Mouse (Mus musculus) neural tube, embryonic 13.5 days (tissue): ENCODE measurements around the gene Stxbp3. TPM values are rescaled to one million over a fixed set of nuclear protein-coding genes. Genes with fewer than 3 reads are reported as not detected.

Experiments
- ATAC-seq: fragments of 200-750 bp; cut with Nextera tagmentation; 2 replicates; pipeline ENCODE4 v1.8.0; 2017; ENCODE audit warnings: low read depth, mild to moderate bottlenecking, moderate TSS enrichment, moderate library complexity
- H3K27ac ChIP-seq: fragments of 300-500 bp; sonication (generic); replicated peaks from 2 replicates; pipeline ENCODE4 v1.5.1; 2015; ENCODE audit warnings: moderate library complexity, mild to moderate bottlenecking, inconsistent platforms
- H3K27me3 ChIP-seq: fragments of 300-500 bp; sonication (generic); 2 replicates; pipeline ENCODE4 v1.6.1; 2015; ENCODE audit warnings: mild to moderate bottlenecking, inconsistent platforms
- H3K36me3 ChIP-seq: fragments of 300-500 bp; sonication (generic); 2 replicates; pipeline ENCODE4 v1.6.1; 2015; ENCODE audit warnings: mild to moderate bottlenecking, inconsistent platforms
- H3K4me1 ChIP-seq: fragments of 300-500 bp; sonication (generic); replicated peaks from 2 replicates; pipeline ENCODE4 v1.6.1; 2015; ENCODE audit warnings: inconsistent platforms
- H3K4me2 ChIP-seq: fragments of 300-500 bp; sonication (generic); 2 replicates; pipeline ENCODE4 v1.6.1; 2015; ENCODE audit warnings: inconsistent platforms, mild to moderate bottlenecking, moderate library complexity
- H3K4me3 ChIP-seq: fragments of 300-500 bp; sonication (generic); 2 replicates; pipeline ENCODE4 v1.5.1; 2015; ENCODE audit warnings: mild to moderate bottlenecking, inconsistent platforms
- H3K9ac ChIP-seq: fragments of 300-500 bp; sonication (generic); 2 replicates; pipeline ENCODE4 v1.6.1; 2015; ENCODE audit warnings: moderate library complexity, mild to moderate bottlenecking, inconsistent platforms
- H3K9me3 ChIP-seq: fragments of 300-500 bp; sonication (generic); 2 replicates; pipeline ENCODE4 v1.6.1; 2016; ENCODE audit warnings: inconsistent platforms
- WGBS: fragments of 180-500 bp; shearing (Covaris S2); methylation state at CpG from one replicate; pipeline ENCODE4 v1.1.7; 2015; 5-methylcytosine and 5-hydroxymethylcytosine counted together
- polyA plus RNA-seq: library from polyadenylated mRNA; unstranded; fragments of >200 nt; fragmentation: Nextera tagmentation; extraction: Ambion mirVana; gene quantifications from 2 replicates; pipeline ENCODE4 v1.2.1, GENCODE M21; 2015

The Stxbp3 gene
- polyA plus RNA-seq, 1 experiment from 2014 or later, result 15.9 TPM

GRCm38 (mm10) chr3:108855371-108855770 is 15.0 kb upstream of the Stxbp3 start:
- Histone ChIP-seq H3K4me1 (peaks cover 37% of the 10 kb centered on the region), H3K4me2 (0 out of 2 replicates have a peak overlapping the region, but pooled peaks have one; percentile 5), H3K36me3 (no peaks in the 10 kb centered on the region), H3K9ac (no peak overlapping the region), H3K4me3 (no peak overlapping the region), H3K27me3 (no peaks in the 10 kb centered on the region), H3K9me3 (no peaks in the 10 kb centered on the region), H3K27ac (peak overlapping the region; percentile 4; the same call in 1 of the 2 replicates)
- ATAC-seq, result no peak
- WGBS, result 54% methylated on average over 12 of the region's 12 CpGs

GRCm38 (mm10) chr3:108853266-108853665 is 12.9 kb upstream of the Stxbp3 start:
- H3K9ac ChIP-seq, result no peak overlapping the region
- no peaks in the 10 kb centered on the region for H3K36me3 ChIP-seq
- WGBS, result 77% methylated on average over 1 of the region's 1 CpGs
- H3K9me3 ChIP-seq, result no peaks in the 10 kb centered on the region
- H3K4me1 ChIP-seq, result peaks cover 34% of the 10 kb centered on the region
- ATAC-seq, result no peak
- H3K4me3 ChIP-seq, result no peak overlapping the region
- H3K4me2 ChIP-seq, result no peak overlapping the region
- H3K27ac ChIP-seq, result no peak overlapping the region
- H3K27me3 ChIP-seq, result no peaks in the 10 kb centered on the region

- Histone ChIP-seq H3K4me3 (no peak overlapping the region), H3K4me1 (peaks cover 29% of the 10 kb centered on the region), H3K9ac (no peak overlapping the region), H3K9me3 (no peaks in the 10 kb centered on the region), H3K4me2 (no peak overlapping the region), H3K36me3 (no peaks in the 10 kb centered on the region), H3K27ac (no peak overlapping the region), H3K27me3 (no peaks in the 10 kb centered on the region)
- 63% methylated on average over 6 of the region's 6 CpGs for WGBS
- no peak; the same call in 1 of the 2 replicates for ATAC-seq
These were observed 11.8 kb upstream of the Stxbp3 start for GRCm38 (mm10) chr3:108851996-108852697.

GRCm38 (mm10) chr3:108851554-108851953 is 11.2 kb upstream of the Stxbp3 start:
- Histone ChIP-seq H3K9me3 (no peaks in the 10 kb centered on the region), H3K4me3 (no peak overlapping the region), H3K36me3 (no peaks in the 10 kb centered on the region), H3K9ac (no peak overlapping the region), H3K4me2 (no peak overlapping the region), H3K27me3 (no peaks in the 10 kb centered on the region), H3K27ac (no peak overlapping the region), H3K4me1 (peaks cover 24% of the 10 kb centered on the region)
- WGBS, result 88% methylated on average over 3 of the region's 3 CpGs
- ATAC-seq, result no peak

GRCm38 (mm10) chr3:108851075-108851474 is 10.7 kb upstream of the Stxbp3 start:
- Histone ChIP-seq H3K4me1 (peaks cover 20% of the 10 kb centered on the region), H3K27ac (no peak overlapping the region), H3K27me3 (no peaks in the 10 kb centered on the region), H3K36me3 (no peaks in the 10 kb centered on the region), H3K9ac (no peak overlapping the region), H3K4me3 (no peak overlapping the region), H3K4me2 (no peak overlapping the region), H3K9me3 (no peaks in the 10 kb centered on the region)
- no peak for ATAC-seq
- WGBS, result 88% methylated on average over 2 of the region's 2 CpGs

- H3K27ac ChIP-seq, result 0 out of 2 replicates have a peak overlapping the region, but pooled peaks have one; percentile 33
- no peak overlapping the region for H3K4me3 ChIP-seq
- WGBS, result 48% methylated on average over 3 of the region's 3 CpGs
- H3K4me2 ChIP-seq, result no peak overlapping the region
- H3K36me3 ChIP-seq, result no peaks in the 10 kb centered on the region
- H3K27me3 ChIP-seq, result no peaks in the 10 kb centered on the region
- H3K9ac ChIP-seq, result no peak overlapping the region
- no peaks in the 10 kb centered on the region for H3K9me3 ChIP-seq
- ATAC-seq, result 0 out of 2 replicates have a peak, but pooled peaks have one; percentile 74
- H3K4me1 ChIP-seq, result peaks cover 14% of the 10 kb centered on the region
These were observed 10.2 kb upstream of the Stxbp3 start for GRCm38 (mm10) chr3:108850506-108850905.

GRCm38 (mm10) chr3:108846616-108847015 is 6.3 kb upstream of the Stxbp3 start:
- no peak overlapping the region for H3K4me3 ChIP-seq
- H3K27ac ChIP-seq, result no peak overlapping the region
- no peaks in the 10 kb centered on the region for H3K27me3 ChIP-seq
- H3K9ac ChIP-seq, result no peak overlapping the region
- H3K36me3 ChIP-seq, result no peaks in the 10 kb centered on the region
- H3K9me3 ChIP-seq, result no peaks in the 10 kb centered on the region
- H3K4me1 ChIP-seq, result 0 out of 2 replicates have a peak, but pooled peaks cover 5% of the 10 kb centered on the region
- ATAC-seq, result no peak
- WGBS, result 78% methylated on average over 3 of the region's 3 CpGs
- H3K4me2 ChIP-seq, result no peak overlapping the region

- WGBS, result 83% methylated on average over 5 of the region's 5 CpGs
- H3K27me3 ChIP-seq, result no peaks in the 10 kb centered on the region
- peaks cover 3% of the 10 kb centered on the region; the same call in 1 of the 2 replicates for H3K4me1 ChIP-seq
- no peak overlapping the region for H3K4me2 ChIP-seq
- H3K36me3 ChIP-seq, result no peaks in the 10 kb centered on the region
- H3K9me3 ChIP-seq, result no peaks in the 10 kb centered on the region
- no peak for ATAC-seq
- H3K27ac ChIP-seq, result no peak overlapping the region
- H3K4me3 ChIP-seq, result no peak overlapping the region
- no peak overlapping the region for H3K9ac ChIP-seq
These were observed 4.2 kb upstream of the Stxbp3 start for GRCm38 (mm10) chr3:108844521-108844920.

GRCm38 (mm10) chr3:108844026-108844425 is 3.7 kb upstream of the Stxbp3 start:
- ATAC-seq, result no peak
- Histone ChIP-seq H3K27ac (no peak overlapping the region), H3K27me3 (no peaks in the 10 kb centered on the region), H3K9ac (no peak overlapping the region), H3K9me3 (no peaks in the 10 kb centered on the region), H3K4me1 (peaks cover 7% of the 10 kb centered on the region), H3K36me3 (no peaks in the 10 kb centered on the region), H3K4me2 (no peak overlapping the region), H3K4me3 (no peak overlapping the region)
- WGBS, result 88% methylated on average over 6 of the region's 6 CpGs

GRCm38 (mm10) chr3:108840716-108841054 is 359 bp upstream of the Stxbp3 start:
- H3K27me3 ChIP-seq, result no peaks in the 10 kb centered on the region
- H3K4me1 ChIP-seq, result peaks cover 20% of the 10 kb centered on the region
- no peaks in the 10 kb centered on the region for H3K36me3 ChIP-seq
- H3K9me3 ChIP-seq, result no peaks in the 10 kb centered on the region
- ATAC-seq, result peak; percentile 55
- WGBS, result 58% methylated on average over 4 of the region's 4 CpGs
- H3K27ac ChIP-seq, result no peak overlapping the region
- H3K9ac ChIP-seq, result no peak overlapping the region
- peak overlapping the region; percentile 77 for H3K4me2 ChIP-seq
- H3K4me3 ChIP-seq, result peak overlapping the region; percentile 75

GRCm38 (mm10) chr3:108839647-108839999 is 703 bp downstream of the Stxbp3 start:
- Histone ChIP-seq H3K27me3 (no peaks in the 10 kb centered on the region), H3K4me3 (peak overlapping the region; percentile 75), H3K4me2 (peak overlapping the region; percentile 77), H3K9me3 (no peaks in the 10 kb centered on the region), H3K27ac (peak overlapping the region; percentile 71), H3K9ac (peak overlapping the region; percentile 76), H3K36me3 (no peaks in the 10 kb centered on the region), H3K4me1 (peaks cover 20% of the 10 kb centered on the region)
- WGBS, result 8% methylated on average over 8 of the region's 8 CpGs
- no peak for ATAC-seq

GRCm38 (mm10) chr3:108838980-108839379 is 1.3 kb downstream of the Stxbp3 start:
- H3K27me3 ChIP-seq, result no peaks in the 10 kb centered on the region
- H3K27ac ChIP-seq, result no peak overlapping the region
- no peaks in the 10 kb centered on the region for H3K36me3 ChIP-seq
- H3K4me2 ChIP-seq, result peak overlapping the region; percentile 77
- no peak for ATAC-seq
- H3K4me1 ChIP-seq, result peaks cover 20% of the 10 kb centered on the region
- H3K9ac ChIP-seq, result no peak overlapping the region
- WGBS, result 83% methylated on average over 7 of the region's 7 CpGs
- H3K4me3 ChIP-seq, result peak overlapping the region; percentile 75; the same call in 1 of the 2 replicates
- no peaks in the 10 kb centered on the region for H3K9me3 ChIP-seq

- Histone ChIP-seq H3K9me3 (no peaks in the 10 kb centered on the region), H3K4me1 (peaks cover 20% of the 10 kb centered on the region), H3K27ac (no peak overlapping the region), H3K27me3 (no peaks in the 10 kb centered on the region), H3K4me2 (no peak overlapping the region), H3K36me3 (no peaks in the 10 kb centered on the region), H3K9ac (no peak overlapping the region), H3K4me3 (no peak overlapping the region)
- WGBS, result 94% methylated on average over 6 of the region's 6 CpGs
- ATAC-seq, result no peak
These were observed 3.4 kb downstream of the Stxbp3 start for GRCm38 (mm10) chr3:108836931-108837330.
